Mouse (Mus musculus) MEL (cell line): ENCODE results near the gene Dennd1b. TPM values are rescaled to one million over a fixed set of nuclear protein-coding genes. Genes with fewer than 3 reads are reported as not detected.

Experiments
- DNase-seq: peaks from one replicate; pipeline ENCODE4 v3.0.0; 2011; ENCODE audit warnings: low read depth, low spot score
- H3K27ac ChIP-seq: 2 replicates; pipeline ENCODE4 v1.5.1; 2012; ENCODE audit warnings: low read depth, mild to moderate bottlenecking, control low read depth, low read length, moderate library complexity; ENCODE audit not compliant: control insufficient read depth
- H3K27me3 ChIP-seq, 2 experiments: fragments of 150-350 bp in 1 of 2; sonication (generic) in 1 of 2; 2 replicates each; pipeline ENCODE4 v1.6.1; 2012; ENCODE audit warnings: low read length in 2 of 2, mild to moderate bottlenecking in 2 of 2, improper control_type of control experiment in 1 of 2, moderate library complexity in 1 of 2; ENCODE audit not compliant: insufficient read depth in 2 of 2, control insufficient read depth in 1 of 2
- H3K36me3 ChIP-seq, 2 experiments: 2 replicates each; pipeline ENCODE4 v1.6.1; 2012 to 2014; ENCODE audit warnings: low read length in 2 of 2, improper control_type of control experiment in 1 of 2, inconsistent platforms in 1 of 2, mild to moderate bottlenecking in 1 of 2; ENCODE audit not compliant: insufficient read depth in 2 of 2, control insufficient read depth in 1 of 2
- H3K4me1 ChIP-seq, 2 experiments: fragments of 150-350 bp in 1 of 2; sonication (generic) in 1 of 2; 2 replicates each; pipeline ENCODE4 v1.6.1; 2012; ENCODE audit warnings: low read length in 2 of 2, improper control_type of control experiment in 1 of 2, mild to moderate bottlenecking in 1 of 2; ENCODE audit not compliant: insufficient read depth in 2 of 2, control insufficient read depth in 1 of 2
- H3K4me3 ChIP-seq, 2 experiments: fragments of 150-350 bp in 1 of 2; sonication (generic) in 1 of 2; 2 replicates each; pipeline ENCODE4 v1.5.1; 2012; ENCODE audit warnings: low read depth in 2 of 2, low read length in 2 of 2, mild to moderate bottlenecking in 2 of 2, moderate library complexity in 2 of 2, control low read depth in 1 of 2, improper control_type of control experiment in 1 of 2; ENCODE audit not compliant: control insufficient read depth in 1 of 2, insufficient read depth in 1 of 2
- H3K79me2 ChIP-seq: 2 replicates; pipeline ENCODE4 v1.6.1; 2012; ENCODE audit warnings: mild to moderate bottlenecking, low read length, moderate library complexity; ENCODE audit not compliant: control insufficient read depth, poor library complexity, insufficient read depth
- H3K9ac ChIP-seq: 2 replicates; pipeline ENCODE4 v1.6.1; 2012; ENCODE audit warnings: low read depth, mild to moderate bottlenecking, control low read depth, low read length, moderate library complexity; ENCODE audit not compliant: control insufficient read depth, poor library complexity, severe bottlenecking
- H3K9me3 ChIP-seq: fragments of 150-350 bp; sonication (generic); replicated peaks from 2 replicates; pipeline ENCODE4 v1.6.1; 2012; ENCODE audit warnings: mild to moderate bottlenecking, low read length, improper control_type of control experiment, moderate library complexity; ENCODE audit not compliant: insufficient read depth
- BHLHE40 ChIP-seq: IDR thresholded peaks from 2 replicates; pipeline ENCODE4 v1.6.1; 2012; ENCODE audit warnings: low read depth, mild to moderate bottlenecking, inconsistent platforms, low read length, improper control_type of control experiment, borderline replicate concordance
- CHD2 ChIP-seq: IDR thresholded peaks from 2 replicates; pipeline ENCODE4 v1.6.1; 2011; ENCODE audit warnings: low read length, improper control_type of control experiment
- E2F4 ChIP-seq: IDR thresholded peaks from 2 replicates; pipeline ENCODE4 v1.6.1; 2011; ENCODE audit warnings: low read depth, low read length, improper control_type of control experiment, borderline replicate concordance
- ELF1 ChIP-seq: IDR thresholded peaks from 2 replicates; pipeline ENCODE4 v1.6.1; 2014; ENCODE audit warnings: low read depth, mild to moderate bottlenecking, inconsistent platforms, low read length, improper control_type of control experiment, moderate library complexity
- EP300 ChIP-seq, 2 experiments: IDR thresholded peaks; 2 replicates each; pipeline ENCODE4 v1.6.1; 2011; ENCODE audit warnings: improper control_type of control experiment in 2 of 2, low read length in 2 of 2, low read depth in 1 of 2, mild to moderate bottlenecking in 1 of 2
- ETS1 ChIP-seq: IDR thresholded peaks from 2 replicates; pipeline ENCODE4 v1.6.1; 2012; ENCODE audit warnings: low read depth, mild to moderate bottlenecking, inconsistent platforms, low read length, improper control_type of control experiment, moderate library complexity
- GABPA ChIP-seq: IDR thresholded peaks from 2 replicates; pipeline ENCODE4 v1.6.1; 2012; ENCODE audit warnings: low read depth, mild to moderate bottlenecking, inconsistent platforms, low read length, improper control_type of control experiment, moderate library complexity
- GATA1 ChIP-seq: IDR thresholded peaks from 2 replicates; pipeline ENCODE4 v1.6.1; 2011; ENCODE audit warnings: low read depth, low read length, improper control_type of control experiment
- HCFC1 ChIP-seq: IDR thresholded peaks from 2 replicates; pipeline ENCODE4 v1.6.1; 2012; ENCODE audit warnings: low read depth, mild to moderate bottlenecking, inconsistent platforms, low read length, improper control_type of control experiment, moderate library complexity
- JUND ChIP-seq: IDR thresholded peaks from 2 replicates; pipeline ENCODE4 v1.6.1; 2011; ENCODE audit warnings: low read depth, mild to moderate bottlenecking, improper control_type of control experiment, low read length
- KAT2A ChIP-seq: conservative IDR thresholded peaks from 2 replicates; pipeline ENCODE4 v1.6.1; 2012; ENCODE audit warnings: low read depth, low read length, improper control_type of control experiment, inconsistent platforms
- MAFK ChIP-seq: IDR thresholded peaks from 2 replicates; pipeline ENCODE4 v1.6.1; 2011; ENCODE audit warnings: low read depth, mild to moderate bottlenecking, low read length, improper control_type of control experiment, borderline replicate concordance
- MAX ChIP-seq: IDR thresholded peaks from 2 replicates; pipeline ENCODE4 v1.6.1; 2011; ENCODE audit warnings: low read length, improper control_type of control experiment
- MXI1 ChIP-seq: IDR thresholded peaks from 2 replicates; pipeline ENCODE4 v1.6.1; 2011; ENCODE audit warnings: mild to moderate bottlenecking, low read depth, low read length, improper control_type of control experiment
- MYB ChIP-seq: IDR thresholded peaks from 2 replicates; pipeline ENCODE4 v1.6.1; 2011; ENCODE audit warnings: mild to moderate bottlenecking, low read depth, low read length, improper control_type of control experiment
- MYC ChIP-seq: IDR thresholded peaks from 2 replicates; pipeline ENCODE4 v1.6.1; 2011; ENCODE audit warnings: low read depth, mild to moderate bottlenecking, low read length, improper control_type of control experiment, moderate library complexity
- NELFE ChIP-seq: IDR thresholded peaks from 2 replicates; pipeline ENCODE4 v1.6.1; 2011; ENCODE audit warnings: low read depth, low read length, improper control_type of control experiment
- RCOR1 ChIP-seq: IDR thresholded peaks from 2 replicates; pipeline ENCODE4 v1.6.1; 2012; ENCODE audit warnings: low read depth, mild to moderate bottlenecking, inconsistent platforms, low read length, improper control_type of control experiment
- SIN3A ChIP-seq: IDR thresholded peaks from 2 replicates; pipeline ENCODE4 v1.6.1; 2012; ENCODE audit warnings: low read length, improper control_type of control experiment, inconsistent platforms
- SMC3 ChIP-seq: IDR thresholded peaks from 2 replicates; pipeline ENCODE4 v1.6.1; 2011; ENCODE audit warnings: low read depth, low read length, improper control_type of control experiment
- TAL1 ChIP-seq: IDR thresholded peaks from 2 replicates; pipeline ENCODE4 v1.6.1; 2012; ENCODE audit warnings: mild to moderate bottlenecking, inconsistent platforms, low read length, moderate library complexity, mixed read lengths
- TBP ChIP-seq: IDR thresholded peaks from 2 replicates; pipeline ENCODE4 v1.8.0; 2011; ENCODE audit warnings: low read depth, low read length, improper control_type of control experiment
- TCF12 ChIP-seq: IDR thresholded peaks from 2 replicates; pipeline ENCODE4 v1.6.1; 2014; ENCODE audit warnings: low read depth, mild to moderate bottlenecking, inconsistent platforms, low read length, improper control_type of control experiment, moderate library complexity
- USF1 ChIP-seq: IDR thresholded peaks from 2 replicates; pipeline ENCODE4 v1.6.1; 2014; ENCODE audit warnings: low read depth, mild to moderate bottlenecking, inconsistent platforms, low read length, improper control_type of control experiment, moderate library complexity
- ZC3H11A ChIP-seq: IDR thresholded peaks from 2 replicates; pipeline ENCODE4 v1.6.1; 2012; ENCODE audit warnings: low read depth, mild to moderate bottlenecking, inconsistent platforms, low read length, improper control_type of control experiment
- ZNF384 ChIP-seq: IDR thresholded peaks from 2 replicates; pipeline ENCODE4 v1.6.1; 2012; ENCODE audit warnings: low read depth, mild to moderate bottlenecking, inconsistent platforms, low read length, improper control_type of control experiment
- polyA plus RNA-seq, 2 experiments: library from polyadenylated mRNA; stranded (reverse) in 1 of 2; unstranded in 1 of 2; fragments of >175 nt in 1 of 2; fragments of >200 nt in 1 of 2; gene quantifications; 2 replicates each; pipeline versions ENCODE4 v1.2.1 to v1.2.4; 2012; ENCODE audit warnings: low replicate concordance in 2 of 2, low read depth in 1 of 2; ENCODE audit not compliant: insufficient read length in 2 of 2, insufficient read depth in 1 of 2, missing spikeins in 1 of 2
- total RNA-seq: library from RNA; depleted of rRNA; stranded (reverse); fragments of 300-350 nt; gene quantifications from 2 replicates; pipeline ENCODE4 v1.2.3, GENCODE M21; 2012

The Dennd1b gene
- total and polyA plus RNA-seq, 3 experiments = 3.9 to 4.1 TPM; not detected in 1

DNA sequence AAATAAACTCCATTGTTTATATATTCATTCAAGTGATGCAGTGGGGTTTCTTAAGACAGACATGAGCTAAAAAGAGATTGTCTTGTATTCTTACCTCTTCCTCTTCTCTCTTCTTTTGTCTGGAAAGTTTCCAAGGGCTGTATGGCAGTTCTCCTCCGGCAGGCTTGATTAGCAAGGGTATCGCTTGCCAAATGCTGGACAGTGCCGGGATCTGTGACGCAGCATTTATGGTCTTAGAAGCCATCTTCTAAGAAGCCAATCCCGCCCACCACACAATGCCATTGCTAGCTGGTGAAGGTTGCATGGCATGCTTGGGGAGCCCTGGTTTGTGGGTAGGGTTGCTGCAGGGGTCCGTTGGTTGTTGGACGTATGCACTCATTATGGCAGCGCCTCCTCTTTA is 115.8 kb downstream of the Dennd1b start:
- Histone ChIP-seq H3K4me1 (peaks cover 6 to 13% of the 10 kb centered on the region in 2 experiments), H3K36me3 (peaks cover 0 to 10% of the 10 kb centered on the region in 2 experiments; a peak in 2 of 4 replicates), H3K79me2 (no peaks in the 10 kb centered on the region), H3K27me3 (no peaks in the 10 kb centered on the region), H3K27ac (peak overlapping the region; percentile 83), H3K9ac (peak overlapping the region; percentile 54), H3K9me3 (no peaks in the 10 kb centered on the region), H3K4me3 (peak overlapping the region; percentile 57 to 81)
- 0 out of 2 replicates have a peak, but pooled peaks have one; percentile 42 for TF ChIP-seq JUND
- TF ChIP-seq E2F4 = no peak
- no peak; the same call in 1 of the 2 replicates for TF ChIP-seq CHD2
- TF ChIP-seq SMC3 = peak; percentile 26
- TF ChIP-seq HCFC1 = 0 out of 2 replicates have a peak, but pooled peaks have one; percentile 23
- peak; percentile 63 for TF ChIP-seq GATA1
- TF ChIP-seq EP300 (IDR thresholded peaks at IDR 0.05; ENCODE audit: low read depth in 1 of 2, low read length in 2 of 2) = peak; percentile 90 to 91
- peak; percentile 69 for TF ChIP-seq MAX
- peak; percentile 82 for TF ChIP-seq RCOR1
- TF ChIP-seq ETS1 = peak; percentile 85
- TF ChIP-seq KAT2A = no peak
- TF ChIP-seq ELF1 = peak; percentile 33; the same call in 1 of the 2 replicates
- peak; percentile 85 for TF ChIP-seq GABPA
- TF ChIP-seq NELFE = peak; percentile 34; the same call in 1 of the 2 replicates
- peak; percentile 85 for TF ChIP-seq MXI1
- peak; percentile 73 for TF ChIP-seq TCF12
- 0 out of 2 replicates have a peak, but pooled peaks have one; percentile 35 for TF ChIP-seq BHLHE40
- peak; percentile 74 for TF ChIP-seq MYB
- no peak; the same call in 1 of the 2 replicates for TF ChIP-seq TAL1
- TF ChIP-seq ZNF384 = 0 out of 2 replicates have a peak, but pooled peaks have one; percentile 29
- TF ChIP-seq TBP = peak; percentile 6; the same call in 1 of the 2 replicates
- TF ChIP-seq MAFK = peak; percentile 58; the same call in 1 of the 2 replicates
- TF ChIP-seq MYC = peak; percentile 73
- no peak for TF ChIP-seq ZC3H11A
- TF ChIP-seq SIN3A = peak; percentile 82
- no peak for TF ChIP-seq USF1
- peak; percentile 95 for DNase-seq
